Mouse (Mus musculus): ENCODE data around the gene Olfr549.

Olfr549 gene

DNA sequence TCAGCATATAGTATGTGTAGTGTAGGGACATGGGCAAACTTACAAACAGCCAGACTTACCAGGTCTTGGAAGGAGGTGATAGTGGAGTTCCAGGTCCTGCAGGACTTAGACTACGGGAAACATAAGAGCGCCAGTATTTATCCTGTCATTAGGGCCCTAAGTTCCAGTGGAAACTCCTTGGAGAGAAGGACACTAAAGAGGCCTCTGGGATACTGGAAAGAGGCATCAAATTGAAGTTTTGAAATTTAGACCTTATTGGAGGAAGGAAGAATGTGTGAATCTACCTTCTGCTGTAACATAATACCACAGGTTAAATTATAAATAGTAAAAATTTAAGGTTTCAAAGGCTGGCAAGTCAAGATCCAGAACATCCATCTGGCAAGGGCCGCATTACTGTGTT, 42.1 kb downstream of the Olfr549 start, which contains the start of gene Olfr551:
Olfr551 (minus strand) TSS at position 101 of the 400 bp plus-strand sequence.
- DNase-seq (ENCODE audit: low read depth, low spot score) = no peak

DNA sequence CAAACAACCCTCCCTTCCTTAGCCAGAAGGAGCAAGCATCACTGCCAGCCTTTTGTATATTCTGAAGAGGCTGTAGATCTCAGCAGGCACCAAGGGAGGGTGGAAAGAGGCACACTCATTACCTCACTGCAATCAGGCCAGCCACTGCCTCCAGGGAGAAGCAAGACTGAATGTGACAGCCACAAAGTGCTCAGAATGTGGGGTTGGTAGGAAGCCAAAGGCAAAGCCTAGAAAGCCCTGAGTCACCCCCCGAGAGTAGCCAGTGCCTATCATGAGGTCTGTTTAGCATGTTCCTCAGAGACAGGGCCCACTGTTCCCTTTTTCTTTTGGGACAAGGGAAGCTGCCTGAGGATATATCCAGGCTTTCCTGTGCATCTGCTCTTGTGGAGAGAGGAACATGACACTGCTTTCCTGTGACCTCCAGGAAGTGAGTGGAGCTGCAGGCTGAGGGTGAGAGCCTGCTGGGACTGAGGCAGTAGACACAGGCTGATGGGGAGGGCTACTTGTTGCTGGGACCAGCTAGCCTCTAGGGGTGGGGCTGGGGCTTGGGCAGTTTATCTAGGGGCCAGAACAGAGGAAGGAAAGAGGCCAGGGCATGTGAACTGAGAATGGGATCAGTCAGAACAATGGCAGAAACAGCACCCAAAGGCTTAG, 47.8 kb downstream of the Olfr549 start, which contains the start of gene Olfr552:
Olfr552 (plus strand) TSS at position 393 of the 654 bp plus-strand sequence.
- peak; percentile 17 for DNase-seq (ENCODE audit: low read depth, low spot score)

Data from brain, adult 2 months (tissue).